In the genomic region with DNA sequence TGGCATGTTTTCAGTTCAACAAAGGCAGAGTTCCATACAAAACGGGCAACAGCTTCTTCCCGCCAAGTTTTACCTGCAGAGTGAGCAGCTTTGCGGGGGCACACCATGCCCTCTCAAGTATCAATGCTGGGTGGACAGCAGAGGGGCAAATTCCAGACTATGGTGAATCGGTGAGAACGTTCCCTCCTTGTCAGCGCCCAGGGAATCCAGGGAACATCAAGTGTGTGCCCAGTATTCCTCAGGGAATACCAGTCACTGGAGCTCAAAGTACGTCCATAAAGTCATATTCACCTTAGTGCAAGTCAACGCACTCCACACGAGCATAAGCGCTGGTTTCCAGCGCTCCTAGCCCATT, we compare ENCODE assay signal across 8 mouse cellular contexts. TPM values are rescaled to one million over a fixed set of nuclear protein-coding genes. Genes with fewer than 3 reads are reported as not detected.
DNase-seq lines count a peak whose midpoint lies in the region; ATAC-seq and TF ChIP-seq lines count a peak whose summit lies in the region.

No protein-coding gene starts in this region.

- no peaks in the 10 kb centered on the region for H3K27me3 ChIP-seq in neural tube, embryonic 11.5 days (ENCODE audit: control insufficient read depth, insufficient read depth, low read length)
- peaks cover 52% of the 10 kb centered on the region for H3K27me3 ChIP-seq in liver, embryonic 13.5 days
- H3K27me3 ChIP-seq in stomach, postnatal 0 days (ENCODE audit: control insufficient read depth, insufficient read depth, low read length) = no peaks in the 10 kb centered on the region

- no peak overlapping the region for H3K4me2 ChIP-seq in neural tube, embryonic 11.5 days (ENCODE audit: low read depth)
- peak overlapping the region; percentile 71 for H3K4me2 ChIP-seq in liver, embryonic 13.5 days
- H3K4me2 ChIP-seq in stomach, postnatal 0 days (replicated peaks; ENCODE audit: low read depth) = peak overlapping the region; percentile 94

- TF ChIP-seq CTCF in stomach, postnatal 0 days (IDR thresholded peaks at IDR 0.05; ENCODE audit: low read depth) = no peak

- no peak for TF ChIP-seq EP300 in stomach, postnatal 0 days (optimal IDR thresholded peaks at IDR 0.05)

- 59% methylated on average over 11 of the region's 11 CpGs for WGBS in neural tube, embryonic 11.5 days
- WGBS in liver, embryonic 13.5 days (ENCODE audit: insufficient replicate concordance) = 63% methylated on average over 11 of the region's 11 CpGs
- WGBS in stomach, postnatal 0 days = 52% methylated on average over 11 of the region's 11 CpGs

- no peak overlapping the region for H3K9ac ChIP-seq in neural tube, embryonic 11.5 days (ENCODE audit: low read length)
- H3K9ac ChIP-seq in liver, embryonic 13.5 days = no peak overlapping the region
- no peak overlapping the region for H3K9ac ChIP-seq in stomach, postnatal 0 days (ENCODE audit: low read length)

- H3K4me3 ChIP-seq in neural tube, embryonic 11.5 days (ENCODE audit: low read depth, low read length) = 0 out of 2 replicates have a peak overlapping the region, but pooled peaks have one; percentile 49
- H3K4me3 ChIP-seq in liver, embryonic 13.5 days (replicated peaks) = 0 out of 2 replicates have a peak overlapping the region, but pooled peaks have one; percentile 63
- peak overlapping the region; percentile 69 for H3K4me3 ChIP-seq in stomach, postnatal 0 days (ENCODE audit: low read depth, low read length)

- peaks cover 4% of the 10 kb centered on the region; the same call in 1 of the 2 replicates for H3K4me1 ChIP-seq in neural tube, embryonic 11.5 days (ENCODE audit: control insufficient read depth, insufficient read depth, low read length)
- peaks cover 13% of the 10 kb centered on the region; the same call in 1 of the 2 replicates for H3K4me1 ChIP-seq in liver, embryonic 13.5 days (replicated peaks)
- no peaks in the 10 kb centered on the region for H3K4me1 ChIP-seq in stomach, postnatal 0 days (replicated peaks; ENCODE audit: control insufficient read depth, insufficient read depth)

- H3K36me3 ChIP-seq in neural tube, embryonic 11.5 days (ENCODE audit: control insufficient read depth, insufficient read depth, low read length) = no peaks in the 10 kb centered on the region
- no peaks in the 10 kb centered on the region for H3K36me3 ChIP-seq in liver, embryonic 13.5 days
- no peaks in the 10 kb centered on the region for H3K36me3 ChIP-seq in stomach, postnatal 0 days (ENCODE audit: control insufficient read depth, insufficient read depth, low read length)

- H3K27ac ChIP-seq in neural tube, embryonic 11.5 days (ENCODE audit: low read depth, low read length) = no peak overlapping the region
- H3K27ac ChIP-seq in liver, embryonic 13.5 days = no peak overlapping the region
- H3K27ac ChIP-seq in stomach, postnatal 0 days (replicated peaks) = no peak overlapping the region

- no peak for ATAC-seq in neural tube, embryonic 11.5 days (ENCODE audit: insufficient read depth, low FRiP score, low TSS enrichment)
- ATAC-seq in liver, embryonic 13.5 days (ENCODE audit: low read depth) = no peak
- ATAC-seq in stomach, postnatal 0 days (ENCODE audit: low FRiP score, low TSS enrichment) = no peak

- H3K9me3 ChIP-seq in neural tube, embryonic 11.5 days (ENCODE audit: control insufficient read depth, low read length) = no peaks in the 10 kb centered on the region
- no peaks in the 10 kb centered on the region for H3K9me3 ChIP-seq in liver, embryonic 13.5 days (replicated peaks)
- H3K9me3 ChIP-seq in stomach, postnatal 0 days (ENCODE audit: control insufficient read depth, low read length) = no peaks in the 10 kb centered on the region

- peak; percentile 29 for DNase-seq in cerebellum, adult 9-10 months
- no peak for DNase-seq in cerebellum, adult 8-10 months
- DNase-seq in neural tube, embryonic 11.5 days (ENCODE audit: low spot score) = no peak
- no peak for DNase-seq in neural tube, embryonic 10.5 days (ENCODE audit: extremely low spot score, low spot score)
- no peak for DNase-seq in liver, embryonic 13.5 days
- no peak for DNase-seq in stomach, postnatal 0 days (ENCODE audit: low spot score)
- no peak for DNase-seq in ovary, postnatal 10 days (ENCODE audit: low spot score)
- DNase-seq in natural killer cell, adult 2 months (ENCODE audit: low spot score in 2 of 2) = no peak

RNA-seq across cellular contexts. Expression of gene Carmil1, which starts 1.2 kb away (rescaled TPM):
- 20.7 and 20.8 TPM in 2 replicates for polyA plus RNA-seq in neural tube, embryonic 11.5 days (2014; fragmentation: Nextera tagmentation; extraction: Ambion mirVana)
- 5.5 and 7.9 TPM in 2 replicates for polyA plus RNA-seq in liver, embryonic 13.5 days (2015; fragmentation: Nextera tagmentation; extraction: Ambion mirVana)
- 17.8 and 18.9 TPM in 2 replicates for polyA plus RNA-seq in stomach, postnatal 0 days (2015; fragmentation: Nextera tagmentation; extraction: Ambion mirVana)

RNA-seq across cellular contexts. Expression of gene Cmah, which starts 47.8 kb away (rescaled TPM):
- 0.19 and 0.34 TPM in 2 replicates for polyA plus RNA-seq in neural tube, embryonic 11.5 days (2014; fragmentation: Nextera tagmentation; extraction: Ambion mirVana)
- 1.0 and 1.1 TPM in 2 replicates for polyA plus RNA-seq in liver, embryonic 13.5 days (2015; fragmentation: Nextera tagmentation; extraction: Ambion mirVana)
- polyA plus RNA-seq in stomach, postnatal 0 days (2015; fragmentation: Nextera tagmentation; extraction: Ambion mirVana) = 1.0 and 1.3 TPM in 2 replicates
